Mouse (Mus musculus): ENCODE measurements around the gene Ttf1. TPM values are rescaled to one million over a fixed set of nuclear protein-coding genes. Genes with fewer than 3 reads are reported as not detected.
"Not testable (repeated sequence)": the region's sequence is repeated elsewhere in the genome, so short reads cannot be mapped to it uniquely, and the experiment has no call there.

The Ttf1 gene
- polyA plus RNA-seq, 1 experiment from 2014 or later: 13.8 TPM

DNA sequence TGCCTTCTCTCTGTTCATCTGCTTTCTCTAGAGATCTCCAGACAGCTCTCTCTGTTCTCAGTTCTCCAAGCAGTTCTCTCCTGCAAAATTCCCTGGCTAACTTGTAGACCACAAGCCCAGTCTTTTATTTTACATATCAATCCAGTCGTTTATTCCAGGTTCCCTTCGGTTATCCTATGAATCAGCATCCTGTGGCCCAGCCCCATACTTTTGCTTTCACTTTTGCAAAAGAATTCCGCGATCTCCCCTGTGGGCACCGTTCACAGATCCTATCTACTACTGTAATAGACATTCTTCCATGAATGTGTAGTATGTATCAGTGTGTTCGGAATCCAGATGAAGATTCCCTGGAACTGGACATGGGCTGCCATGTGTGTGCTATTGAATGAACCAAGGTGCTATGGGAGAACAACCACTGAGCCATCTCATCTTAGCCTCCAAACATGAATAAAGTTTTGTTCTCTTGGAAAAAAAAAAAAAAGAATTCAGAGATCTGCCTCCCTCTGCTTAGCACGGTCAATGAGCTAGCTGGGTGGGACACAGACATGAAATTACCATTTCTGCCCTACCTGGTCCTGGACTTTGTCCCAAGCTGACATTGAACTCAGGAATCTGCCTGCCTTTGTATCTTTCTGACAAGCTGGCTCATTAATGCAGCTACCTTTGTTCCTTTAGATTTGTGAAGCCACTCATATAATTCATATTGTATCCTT is 40.9 kb downstream of the Ttf1 start:
- H3K9me3 ChIP-seq: no peaks in the 10 kb centered on the region
- no peak overlapping the region for H3K4me3 ChIP-seq
- 0 out of 2 replicates have a peak, but pooled peaks cover 3% of the 10 kb centered on the region for H3K4me1 ChIP-seq
- 81% methylated on average over 7 of the region's 7 CpGs for WGBS
- no peak overlapping the region for H3K4me2 ChIP-seq (replicated peaks)
- H3K27ac ChIP-seq (replicated peaks): no peak overlapping the region
- H3K36me3 ChIP-seq: no peaks in the 10 kb centered on the region
- H3K27me3 ChIP-seq: no peaks in the 10 kb centered on the region
- no peak overlapping the region for H3K9ac ChIP-seq (replicated peaks)
- no peak for ATAC-seq (ENCODE audit: low FRiP score, low read depth)

DNA sequence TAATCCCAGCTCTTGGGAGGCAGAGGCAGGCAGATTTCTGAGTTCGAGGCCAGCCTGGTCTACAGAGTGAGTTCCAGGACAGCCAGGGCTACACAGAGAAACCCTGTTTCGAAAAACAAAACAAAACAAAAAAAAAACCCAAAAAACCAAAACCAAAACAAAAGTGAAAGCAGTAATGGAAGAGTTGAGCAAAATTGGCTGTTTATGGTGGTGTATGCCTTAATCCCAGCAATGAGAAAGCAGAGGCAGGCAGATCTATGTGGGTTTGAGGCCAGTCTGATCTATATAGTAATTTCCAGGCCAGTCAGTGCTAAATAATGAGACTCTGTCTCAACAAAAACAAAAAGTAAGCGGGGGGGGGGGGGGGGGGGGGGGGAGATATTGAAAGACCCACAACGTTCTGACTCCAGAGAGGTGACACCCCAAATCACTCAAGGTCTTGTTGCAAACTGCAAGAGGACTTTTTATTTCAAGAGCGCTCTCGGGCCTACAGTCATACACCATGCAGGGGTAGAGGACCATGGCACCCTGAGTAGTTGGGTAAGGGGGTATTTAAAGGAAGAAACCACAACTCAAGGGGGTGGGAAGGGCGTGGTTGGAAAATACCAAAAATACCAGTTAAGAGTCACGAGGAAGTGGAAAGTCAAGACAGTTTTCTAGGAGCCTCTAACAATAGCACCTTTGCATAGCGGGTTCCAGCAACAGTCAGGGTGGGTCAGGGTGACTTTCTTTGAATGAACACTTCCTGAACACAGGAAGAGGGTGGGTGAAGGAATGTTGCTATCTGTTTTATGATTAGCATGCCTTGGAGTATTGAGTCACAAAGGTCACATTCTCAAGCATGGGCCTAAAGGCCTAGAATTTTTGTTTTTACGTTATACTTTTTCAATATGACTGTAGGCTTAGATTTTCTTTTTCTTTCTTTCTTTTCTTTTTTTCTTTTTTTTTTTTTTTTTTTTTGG is 42.6 kb downstream of the Ttf1 start:
- H3K9ac ChIP-seq (replicated peaks); H3K36me3 ChIP-seq; H3K4me3 ChIP-seq; H3K27ac ChIP-seq (replicated peaks); H3K9me3 ChIP-seq; H3K4me2 ChIP-seq (replicated peaks); H3K4me1 ChIP-seq; ATAC-seq (ENCODE audit: low FRiP score, low read depth); H3K27me3 ChIP-seq: not testable (repeated sequence)
- 90% methylated on average over 9 of the region's 10 CpGs for WGBS

GRCm38 (mm10) chr2:29120969-29121368 is 60.9 kb downstream of the Ttf1 start:
- Histone ChIP-seq H3K27ac (replicated peaks) (no peak overlapping the region), H3K36me3 (no peaks in the 10 kb centered on the region), H3K9me3 (no peaks in the 10 kb centered on the region), H3K4me1 (peaks cover 4% of the 10 kb centered on the region; the same call in 1 of the 2 replicates), H3K4me3 (no peak overlapping the region), H3K27me3 (no peaks in the 10 kb centered on the region), H3K9ac (replicated peaks) (no peak overlapping the region), H3K4me2 (replicated peaks) (no peak overlapping the region)
- ATAC-seq (ENCODE audit: low FRiP score, low read depth): no peak

DNA sequence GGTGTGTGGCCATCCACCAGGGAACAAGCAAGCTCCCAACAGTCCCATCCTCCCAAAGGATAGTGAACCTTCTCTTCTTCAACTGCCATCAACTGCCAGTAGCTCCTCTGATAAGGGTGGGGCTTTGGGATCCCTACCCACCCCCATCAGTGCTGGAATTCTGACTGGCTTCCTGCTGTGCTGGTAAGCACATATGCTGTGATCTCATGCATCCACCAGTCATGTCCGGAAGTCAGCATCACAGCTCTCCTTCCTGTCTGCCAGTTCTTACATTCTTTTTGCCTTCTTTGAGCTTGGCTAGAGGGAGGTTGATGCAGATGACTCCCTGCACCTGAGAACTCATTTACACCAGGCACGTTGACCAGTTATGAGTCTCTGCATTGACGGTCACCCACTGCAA is 62.4 kb downstream of the Ttf1 start:
- peaks cover 13% of the 10 kb centered on the region for H3K4me1 ChIP-seq
- WGBS: 78% methylated on average over 3 of the region's 3 CpGs
- H3K9me3 ChIP-seq: no peaks in the 10 kb centered on the region
- H3K4me2 ChIP-seq (replicated peaks): no peak overlapping the region
- H3K27me3 ChIP-seq: no peaks in the 10 kb centered on the region
- H3K27ac ChIP-seq (replicated peaks): no peak overlapping the region
- H3K4me3 ChIP-seq: no peak overlapping the region
- 0 out of 2 replicates have a peak, but pooled peaks cover 6% of the 10 kb centered on the region for H3K36me3 ChIP-seq
- ATAC-seq (ENCODE audit: low FRiP score, low read depth): no peak
- no peak overlapping the region for H3K9ac ChIP-seq (replicated peaks)

GRCm38 (mm10) chr2:29123907-29124569 is 64.0 kb downstream of the Ttf1 start, which contains the start of gene Setx:
Gene Setx (plus strand): TSS chr2:29124181.
- peak within 1 kb of the TSS; percentile 93 for H3K9ac ChIP-seq (replicated peaks)
- no peaks in the 10 kb centered on the region for H3K9me3 ChIP-seq
- peak within 1 kb of the TSS; percentile 95 for H3K27ac ChIP-seq (replicated peaks)
- peaks cover 17% of the 10 kb centered on the region for H3K36me3 ChIP-seq
- H3K4me2 ChIP-seq (replicated peaks): peak within 1 kb of the TSS; percentile 74
- peak within 1 kb of the TSS; percentile 83 for H3K4me3 ChIP-seq
- ATAC-seq (ENCODE audit: low FRiP score, low read depth): no peak; the same call in 1 of the 2 replicates
- peaks cover 13% of the 10 kb centered on the region for H3K4me1 ChIP-seq
- 69% methylated on average over 14 of the region's 14 CpGs for WGBS
- H3K27me3 ChIP-seq: no peaks in the 10 kb centered on the region

GRCm38 (mm10) chr2:29124571-29124935 is 64.5 kb downstream of the Ttf1 start:
- ATAC-seq (ENCODE audit: low FRiP score, low read depth): no peak; the same call in 1 of the 2 replicates

GRCm38 (mm10) chr2:29124936-29125701 is 65.1 kb downstream of the Ttf1 start:
- Histone ChIP-seq H3K9me3 (no peaks in the 10 kb centered on the region), H3K4me2 (replicated peaks) (peak overlapping the region; percentile 74), H3K36me3 (peaks cover 28% of the 10 kb centered on the region), H3K9ac (replicated peaks) (peak overlapping the region; percentile 93), H3K27ac (replicated peaks) (peak overlapping the region; percentile 95), H3K27me3 (no peaks in the 10 kb centered on the region), H3K4me3 (peak overlapping the region; percentile 83), H3K4me1 (peaks cover 13% of the 10 kb centered on the region)
- peak; percentile 97 for ATAC-seq (ENCODE audit: low FRiP score, low read depth)
- WGBS: under 1% methylated on average over 68 of the region's 81 CpGs

More at GRCm38 (mm10) chr2:29124571-29124935, 64.5 kb downstream of the Ttf1 start:
- H3K4me1 ChIP-seq: peaks cover 13% of the 10 kb centered on the region
- H3K9me3 ChIP-seq: no peaks in the 10 kb centered on the region
- H3K9ac ChIP-seq (replicated peaks): peak overlapping the region; percentile 53
- peak overlapping the region; percentile 83 for H3K4me3 ChIP-seq
- peak overlapping the region; percentile 74 for H3K4me2 ChIP-seq (replicated peaks)
- WGBS: under 1% methylated on average over 24 of the region's 24 CpGs
- peak overlapping the region; percentile 95 for H3K27ac ChIP-seq (replicated peaks)
- H3K36me3 ChIP-seq: peaks cover 22% of the 10 kb centered on the region
- no peaks in the 10 kb centered on the region for H3K27me3 ChIP-seq

GRCm38 (mm10) chr2:29130118-29130899 is 70.2 kb downstream of the Ttf1 start:
- ATAC-seq (ENCODE audit: low FRiP score, low read depth): no peak
- peaks cover 68% of the 10 kb centered on the region for H3K36me3 ChIP-seq
- H3K9me3 ChIP-seq: no peaks in the 10 kb centered on the region
- peaks cover 13% of the 10 kb centered on the region for H3K4me1 ChIP-seq
- no peak overlapping the region for H3K9ac ChIP-seq (replicated peaks)
- H3K4me2 ChIP-seq (replicated peaks): no peak overlapping the region
- H3K27me3 ChIP-seq: no peaks in the 10 kb centered on the region
- WGBS: 96% methylated on average over 7 of the region's 7 CpGs
- no peak overlapping the region for H3K27ac ChIP-seq (replicated peaks)
- no peak overlapping the region for H3K4me3 ChIP-seq

GRCm38 (mm10) chr2:29135161-29135560 is 75.1 kb downstream of the Ttf1 start:
- no peak overlapping the region for H3K27ac ChIP-seq (replicated peaks)
- no peak overlapping the region for H3K9ac ChIP-seq (replicated peaks)
- no peak for ATAC-seq (ENCODE audit: low FRiP score, low read depth)
- no peaks in the 10 kb centered on the region for H3K9me3 ChIP-seq
- no peak overlapping the region for H3K4me3 ChIP-seq
- H3K4me1 ChIP-seq: no peaks in the 10 kb centered on the region
- H3K27me3 ChIP-seq: no peaks in the 10 kb centered on the region
- no peak overlapping the region for H3K4me2 ChIP-seq (replicated peaks)
- H3K36me3 ChIP-seq: peaks cover 69% of the 10 kb centered on the region

Data from midbrain, embryonic 12.5 days (tissue).